Mouse (Mus musculus): ENCODE measurements around the gene Zswim4. TPM values are rescaled to one million over a fixed set of nuclear protein-coding genes. Genes with fewer than 3 reads are reported as not detected.

Gene Zswim4
- 11.8 to 12.1 TPM (median 11.9 TPM) in 3 replicates for total RNA-seq (2017)

DNA sequence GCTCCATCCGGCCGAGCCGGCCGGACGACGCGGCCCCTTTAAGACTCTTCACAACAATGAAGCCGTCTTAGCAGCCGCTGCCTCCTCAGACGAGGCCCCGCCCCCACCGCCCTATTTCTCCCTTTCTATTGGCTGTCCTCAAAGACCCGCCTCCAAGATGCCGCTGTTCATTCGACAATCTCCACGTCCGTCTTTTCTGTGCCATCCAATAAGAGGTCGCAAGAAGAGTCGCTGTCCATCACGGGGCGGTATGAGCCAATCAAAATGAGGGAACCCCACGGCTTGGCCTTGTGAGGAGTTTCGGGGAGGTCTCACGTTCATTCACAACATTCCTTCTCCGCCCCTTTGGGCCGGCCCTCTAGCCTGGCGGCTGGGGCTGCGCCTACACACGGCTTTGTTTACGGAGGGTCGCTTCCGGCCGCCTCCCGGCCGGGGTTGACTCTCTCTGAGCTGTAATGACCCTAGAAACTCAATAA is at the start of gene Zswim4:
Zswim4 (minus strand) TSS at position 58 of the 476 bp plus-strand sequence.
- ATAC-seq (replicated peaks; ENCODE audit: insufficient number of reproducible peaks, low FRiP score, low TSS enrichment, poor library complexity, severe bottlenecking): peak; percentile 97

DNA sequence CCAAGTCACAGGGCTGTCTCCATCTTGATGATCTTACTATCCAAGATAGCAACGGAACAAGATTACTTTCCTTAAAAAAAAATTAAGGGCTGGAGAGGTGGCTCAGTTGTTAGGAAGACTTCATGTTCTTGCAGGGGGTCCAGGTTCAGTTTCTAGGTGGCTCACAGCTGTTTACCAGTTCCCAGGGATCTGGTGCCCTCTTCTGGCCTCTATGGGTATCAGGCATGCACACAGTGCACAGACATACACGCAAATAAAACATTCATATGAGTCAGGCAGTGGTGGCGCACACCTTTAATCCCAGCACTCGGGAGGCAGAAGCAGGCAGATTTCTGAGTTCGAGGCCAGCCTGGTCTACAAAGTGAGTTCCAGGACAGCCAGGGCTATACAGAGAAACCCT is 48.8 kb upstream of the Zswim4 start:
- peak; percentile 76; the same call in 1 of the 2 replicates for ATAC-seq (replicated peaks; ENCODE audit: insufficient number of reproducible peaks, low FRiP score, low TSS enrichment, poor library complexity, severe bottlenecking)

DNA sequence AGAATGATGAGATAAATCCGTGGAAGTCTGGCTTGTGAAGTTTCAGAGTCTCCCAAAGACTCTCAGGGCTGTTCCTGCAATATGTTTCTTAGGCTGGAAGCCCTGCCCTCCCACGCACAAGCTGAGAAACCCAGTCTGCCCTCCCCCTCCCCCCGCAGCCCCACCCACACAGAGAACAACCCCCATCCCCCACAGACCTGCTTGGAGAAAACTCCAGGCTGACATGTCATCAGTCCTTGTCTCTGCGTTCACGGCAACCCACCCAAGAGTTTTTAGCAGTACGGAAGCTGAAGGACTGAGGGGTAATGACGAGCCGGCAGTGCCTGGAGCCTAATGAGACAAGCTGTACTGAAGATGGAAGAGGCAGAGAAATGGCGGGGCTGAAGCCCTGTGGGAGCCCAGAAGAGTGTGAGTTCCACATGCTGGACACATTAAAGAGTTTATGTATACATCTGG is 47.8 kb upstream of the Zswim4 start:
- no peak for ATAC-seq (replicated peaks; ENCODE audit: insufficient number of reproducible peaks, low FRiP score, low TSS enrichment, poor library complexity, severe bottlenecking)

DNA sequence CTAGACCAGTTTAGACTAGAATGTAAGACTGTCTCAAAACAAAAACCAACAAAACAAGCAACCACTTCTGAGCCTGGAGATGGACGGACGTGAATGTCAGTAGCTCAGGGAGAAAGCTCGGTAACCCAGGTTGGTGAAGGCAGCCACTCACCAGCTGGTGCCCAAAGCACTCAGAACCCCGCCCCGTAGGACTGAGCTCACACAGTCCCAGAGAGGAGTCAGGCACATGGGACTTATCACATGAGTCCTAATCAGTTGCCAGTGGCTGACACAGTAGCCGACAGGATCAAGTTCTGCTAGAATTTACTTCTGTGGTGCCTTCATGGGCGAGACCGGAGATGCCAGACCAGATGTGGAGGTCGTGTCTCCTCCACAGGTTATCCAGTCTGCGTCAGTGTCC is 43.9 kb upstream of the Zswim4 start:
- no peak for ATAC-seq (replicated peaks; ENCODE audit: insufficient number of reproducible peaks, low FRiP score, low TSS enrichment, poor library complexity, severe bottlenecking)

DNA sequence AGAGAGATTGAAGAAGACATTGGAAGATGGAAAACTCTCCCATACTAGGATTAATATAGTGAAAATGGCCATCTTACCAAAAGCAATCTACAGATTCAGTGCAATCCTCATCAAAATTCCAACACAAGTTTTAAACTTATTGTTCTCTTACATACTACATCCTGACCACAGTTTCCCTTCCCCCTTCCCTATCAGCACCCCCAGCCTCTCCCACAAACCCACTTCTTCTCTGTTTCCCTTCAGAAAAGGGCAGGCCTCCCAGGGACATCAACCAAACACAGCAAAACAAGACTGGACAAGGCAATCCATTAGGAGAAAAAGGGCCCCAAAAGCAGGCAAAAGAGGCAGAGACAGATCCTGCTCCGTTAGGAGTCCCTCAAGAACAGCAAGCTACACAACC is 39.6 kb upstream of the Zswim4 start:
- no peak for ATAC-seq (replicated peaks; ENCODE audit: insufficient number of reproducible peaks, low FRiP score, low TSS enrichment, poor library complexity, severe bottlenecking)

DNA sequence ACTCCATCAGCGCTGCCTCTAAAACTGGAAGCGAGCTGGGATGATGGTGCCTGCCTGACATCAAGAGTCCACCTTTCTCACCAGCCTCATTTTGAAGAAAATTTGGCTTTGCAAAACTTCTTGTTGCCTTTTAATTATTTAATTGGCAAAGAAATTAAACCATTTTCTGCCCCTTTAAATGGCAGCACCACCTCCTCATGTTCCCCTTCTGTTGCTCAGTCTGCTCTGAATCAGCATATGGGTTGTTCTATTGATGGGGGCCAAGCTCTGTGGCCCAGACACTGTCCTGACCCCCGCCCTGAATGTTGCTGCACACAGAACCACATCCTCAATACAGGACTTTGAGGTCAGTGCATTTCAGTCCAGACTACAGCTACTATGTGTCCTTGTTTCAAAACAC is 37.1 kb upstream of the Zswim4 start:
- ATAC-seq (replicated peaks; ENCODE audit: insufficient number of reproducible peaks, low FRiP score, low TSS enrichment, poor library complexity, severe bottlenecking): no peak

DNA sequence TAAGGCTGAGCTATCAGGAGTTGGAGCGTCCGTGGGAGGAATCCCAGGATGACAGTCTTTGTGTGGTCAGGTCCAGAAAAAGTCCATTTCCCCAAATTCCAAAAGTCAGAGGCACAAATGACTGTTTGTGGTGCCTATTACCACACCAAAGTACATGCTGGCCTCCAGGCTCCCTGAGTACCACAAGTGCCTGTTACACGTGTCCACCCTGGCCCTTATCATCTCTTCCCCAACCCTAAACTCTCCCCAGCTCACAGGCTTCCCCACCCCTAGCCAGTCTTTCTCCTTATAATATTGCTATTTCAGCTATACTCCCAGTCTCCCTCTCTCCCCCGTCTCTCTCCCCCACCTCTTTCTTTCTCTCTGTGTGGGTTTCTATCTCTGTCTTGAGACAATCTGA is 35.4 kb upstream of the Zswim4 start:
- no peak for ATAC-seq (replicated peaks; ENCODE audit: insufficient number of reproducible peaks, low FRiP score, low TSS enrichment, poor library complexity, severe bottlenecking)

DNA sequence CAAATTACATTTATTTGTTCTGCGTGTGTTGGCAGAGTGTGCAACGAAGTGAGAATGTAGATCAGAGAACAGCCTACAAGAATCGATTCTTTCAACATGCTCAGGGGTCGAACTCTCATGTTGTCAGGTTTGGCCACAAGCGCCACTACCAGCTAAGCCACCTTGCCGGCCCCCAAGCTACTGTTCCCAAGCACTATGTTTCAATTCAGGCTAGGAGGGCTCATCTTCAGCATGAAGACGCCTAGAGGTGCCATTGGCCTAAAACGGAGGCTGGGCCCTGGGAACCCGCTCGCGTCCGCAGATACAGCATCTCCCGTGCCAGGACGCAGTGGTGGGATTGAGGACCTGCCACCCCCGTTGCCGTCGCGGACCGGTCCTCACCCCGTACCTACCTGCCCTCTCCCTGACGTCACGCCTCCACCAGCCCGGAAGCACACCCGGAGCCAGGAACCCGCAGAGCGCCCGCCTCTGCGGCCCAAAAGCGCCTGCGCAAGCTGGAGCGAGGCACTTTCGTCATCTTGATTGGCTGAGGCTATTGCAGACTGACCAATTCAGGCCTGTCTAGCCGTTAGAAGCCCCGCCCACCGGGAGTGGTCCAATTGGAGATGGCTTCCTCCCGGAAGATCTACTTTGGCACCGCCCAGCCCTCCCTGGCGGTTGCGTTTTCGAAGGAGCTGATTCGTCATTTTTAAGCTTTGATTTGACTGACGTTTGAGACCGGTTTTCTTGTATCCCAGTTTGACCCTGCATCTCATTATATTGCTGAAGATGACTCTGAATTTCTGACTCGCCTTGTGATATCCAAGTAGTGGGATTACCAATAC is 33.3 kb upstream of the Zswim4 start, which contains the start of gene Ccdc130:
Ccdc130 (minus strand) TSS at position 431 of the 824 bp plus-strand sequence.
- ATAC-seq (replicated peaks; ENCODE audit: insufficient number of reproducible peaks, low FRiP score, low TSS enrichment, poor library complexity, severe bottlenecking): peak; percentile 98

DNA sequence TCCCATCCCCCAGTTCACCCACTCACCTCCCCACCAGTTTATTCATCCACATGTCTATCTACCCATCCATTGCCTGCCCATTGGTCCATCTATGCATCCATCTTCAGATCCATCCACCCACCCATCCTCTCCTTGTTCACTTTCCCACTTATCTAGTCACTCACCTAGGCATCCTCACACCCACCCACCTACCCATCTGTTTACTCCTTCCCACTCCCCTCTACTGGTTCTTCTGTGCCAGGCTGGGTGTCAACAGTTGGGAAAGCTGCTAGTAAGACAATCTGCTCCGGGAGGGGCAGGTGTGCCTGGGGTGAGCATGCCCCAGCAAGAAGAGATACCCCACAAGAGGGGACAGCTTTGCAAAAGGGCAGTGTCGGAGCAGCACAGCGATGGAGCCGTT is 24.2 kb upstream of the Zswim4 start:
- ATAC-seq (replicated peaks; ENCODE audit: insufficient number of reproducible peaks, low FRiP score, low TSS enrichment, poor library complexity, severe bottlenecking): no peak

DNA sequence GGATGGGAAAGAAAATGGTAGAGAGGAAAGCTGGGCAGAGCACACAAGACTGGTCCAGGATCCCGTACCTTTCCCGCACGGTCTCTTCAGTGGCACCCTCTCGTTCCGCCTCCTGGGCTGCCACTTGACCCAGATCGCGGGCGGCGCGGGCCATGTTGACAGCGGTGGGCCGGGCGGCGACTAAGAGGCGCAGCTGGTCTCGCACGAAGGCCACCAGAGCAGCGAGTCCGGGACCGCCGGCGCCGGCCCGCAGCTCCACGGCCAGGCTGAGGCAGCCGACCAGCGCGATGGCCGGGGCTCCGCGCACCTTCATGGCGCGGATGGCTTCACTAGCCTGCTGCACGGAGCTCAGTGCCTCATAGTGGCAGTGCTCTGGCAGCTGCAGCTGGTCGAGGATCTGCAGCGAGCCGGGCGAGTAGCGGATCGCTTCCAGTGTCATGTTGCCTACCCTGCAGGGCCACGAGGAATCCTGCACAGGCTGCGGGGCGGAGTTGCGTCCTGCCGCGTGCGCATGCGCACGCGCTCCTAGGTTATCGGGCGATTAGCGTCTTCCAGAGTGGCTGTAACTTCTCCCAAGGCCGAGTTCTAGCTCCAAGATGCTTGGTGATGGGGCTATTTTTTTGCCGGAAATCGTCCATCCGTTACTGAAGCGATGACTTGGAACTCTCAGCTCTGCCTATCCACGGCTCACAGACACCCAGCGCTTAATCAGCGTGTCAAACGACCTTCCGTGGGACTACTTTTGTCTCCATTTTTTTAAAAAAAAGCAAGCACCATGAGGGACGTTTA is 20.2 kb upstream of the Zswim4 start, which contains the start of gene Mri1:
Mri1 (minus strand) TSS at position 505 of the 789 bp plus-strand sequence.
- peak; percentile 67 for ATAC-seq (replicated peaks; ENCODE audit: insufficient number of reproducible peaks, low FRiP score, low TSS enrichment, poor library complexity, severe bottlenecking)

DNA sequence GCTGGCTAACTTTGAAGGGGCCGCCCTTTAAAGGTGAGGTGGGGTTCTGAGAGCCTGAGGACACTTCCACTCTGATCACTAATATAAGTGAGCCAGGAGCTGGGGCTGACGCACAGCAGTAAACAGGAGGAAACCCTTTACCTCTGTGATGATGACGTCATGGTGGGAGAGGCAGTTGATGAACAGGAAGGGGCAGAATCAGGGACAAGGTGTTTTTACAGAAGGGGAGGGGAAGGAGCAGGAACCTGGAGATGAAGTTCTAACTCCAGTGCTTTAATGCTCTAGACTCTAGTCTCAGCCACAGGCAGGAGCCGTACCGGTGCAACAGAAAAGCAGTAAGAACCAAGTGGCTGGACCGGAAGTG is 19.6 kb upstream of the Zswim4 start:
- no peak; the same call in 1 of the 2 replicates for ATAC-seq (replicated peaks; ENCODE audit: insufficient number of reproducible peaks, low FRiP score, low TSS enrichment, poor library complexity, severe bottlenecking)

DNA sequence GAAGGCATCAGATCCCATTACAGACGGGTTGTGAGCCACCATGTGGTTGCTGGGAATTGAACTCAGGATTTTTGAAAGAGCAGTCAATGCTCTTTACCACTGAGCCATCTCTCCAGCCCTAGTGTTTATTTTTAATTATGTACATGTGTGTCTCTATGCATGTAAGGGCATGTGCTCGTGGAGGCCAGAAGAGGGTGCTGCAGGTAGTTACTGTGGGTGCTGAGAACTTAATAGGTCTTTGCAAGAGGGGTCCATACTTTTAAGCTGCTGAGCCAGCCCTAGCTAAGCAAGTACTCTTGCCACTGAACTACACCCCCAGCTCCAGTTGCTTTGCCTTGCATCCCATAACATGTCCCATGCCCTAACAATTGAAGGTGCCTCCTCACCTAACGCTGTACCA is 19.0 kb upstream of the Zswim4 start:
- no peak for ATAC-seq (replicated peaks; ENCODE audit: insufficient number of reproducible peaks, low FRiP score, low TSS enrichment, poor library complexity, severe bottlenecking)

DNA sequence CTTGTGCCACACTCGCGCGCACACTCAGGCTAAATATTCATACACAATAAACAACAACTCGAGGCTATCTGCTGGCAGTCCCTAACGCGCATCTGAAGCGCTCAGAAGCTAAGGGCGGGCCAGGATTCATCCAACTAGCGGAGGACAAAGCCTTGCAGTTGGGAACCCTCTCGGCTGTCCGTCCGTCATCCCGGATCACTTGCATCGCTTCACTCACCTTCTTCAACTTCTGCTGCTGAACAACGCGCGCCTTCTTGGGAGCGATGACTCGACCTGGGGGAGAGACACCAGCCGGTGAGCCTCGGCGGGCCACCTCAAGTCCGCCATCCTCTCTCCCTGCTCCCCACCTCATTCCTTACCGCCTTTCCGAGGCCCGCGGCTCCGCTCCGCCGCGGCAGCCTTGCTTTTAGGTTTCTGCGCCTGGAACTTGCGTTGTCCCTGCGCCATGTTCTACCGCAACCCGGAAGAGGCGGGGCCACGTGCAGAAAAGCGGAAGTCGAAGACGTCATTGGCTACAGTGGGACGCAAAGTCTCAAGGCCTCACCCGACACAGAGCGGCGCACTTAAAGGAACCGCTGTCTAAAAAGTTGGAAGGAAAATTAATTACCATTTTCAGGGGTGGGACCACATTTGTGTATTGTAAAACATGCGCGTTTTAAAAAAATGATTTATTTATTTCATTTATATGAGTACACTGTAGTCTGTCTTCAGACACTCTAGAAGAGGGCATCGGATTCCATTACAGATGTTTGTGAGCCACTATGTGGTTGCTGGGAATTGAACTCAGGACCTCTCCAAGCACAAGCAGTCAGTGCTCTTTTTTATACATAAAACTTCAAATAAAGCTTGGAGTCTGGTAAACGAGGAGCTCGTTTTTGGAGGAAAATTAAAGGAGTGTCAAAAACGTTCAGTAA is 12.7 kb upstream of the Zswim4 start, which contains the start of gene D8Ertd738e:
D8Ertd738e (minus strand) TSS at position 463 of the 914 bp plus-strand sequence.
- ATAC-seq (replicated peaks; ENCODE audit: insufficient number of reproducible peaks, low FRiP score, low TSS enrichment, poor library complexity, severe bottlenecking): peak; percentile 99

DNA sequence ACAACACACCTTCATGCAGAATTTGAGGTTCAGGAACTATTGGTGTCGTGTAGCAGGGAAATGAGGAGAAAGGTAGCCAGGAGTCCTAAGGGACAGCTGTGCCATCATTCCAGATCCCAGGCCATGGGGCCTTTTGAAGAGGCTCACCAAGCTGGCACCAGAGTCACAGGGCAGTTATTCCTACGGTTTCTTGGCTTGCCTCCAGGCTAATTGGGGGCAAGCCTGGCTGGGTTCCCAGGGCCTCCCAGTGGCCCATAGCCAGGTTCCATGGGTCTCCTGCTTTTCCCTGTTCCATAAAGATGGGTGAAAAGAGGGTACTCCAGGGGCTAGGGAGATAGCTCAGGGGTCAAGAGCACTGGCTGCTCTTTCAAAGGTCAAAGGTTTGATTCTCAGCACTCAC is 5.0 kb upstream of the Zswim4 start:
- ATAC-seq (replicated peaks; ENCODE audit: insufficient number of reproducible peaks, low FRiP score, low TSS enrichment, poor library complexity, severe bottlenecking): no peak

DNA sequence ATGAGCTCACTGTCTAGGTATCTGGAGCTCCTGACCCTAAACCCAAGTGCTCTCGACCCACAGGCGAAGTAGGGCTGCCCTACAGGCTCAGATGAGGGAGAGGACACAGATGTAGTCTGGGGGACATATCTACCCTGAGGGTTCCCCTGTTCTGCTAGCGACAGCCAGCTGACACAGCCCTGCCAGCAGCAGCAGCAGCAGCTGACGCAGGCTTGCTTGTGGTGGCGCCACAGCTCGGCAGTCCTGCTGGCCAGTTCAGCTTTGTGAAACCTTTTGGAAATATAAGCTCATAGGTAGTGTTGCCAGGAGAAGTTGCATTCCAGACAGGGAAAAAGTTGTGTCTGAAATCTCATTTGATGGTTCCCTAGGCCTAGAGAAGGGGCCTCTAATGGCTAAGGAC is 4.3 kb upstream of the Zswim4 start:
- ATAC-seq (replicated peaks; ENCODE audit: insufficient number of reproducible peaks, low FRiP score, low TSS enrichment, poor library complexity, severe bottlenecking): no peak

DNA sequence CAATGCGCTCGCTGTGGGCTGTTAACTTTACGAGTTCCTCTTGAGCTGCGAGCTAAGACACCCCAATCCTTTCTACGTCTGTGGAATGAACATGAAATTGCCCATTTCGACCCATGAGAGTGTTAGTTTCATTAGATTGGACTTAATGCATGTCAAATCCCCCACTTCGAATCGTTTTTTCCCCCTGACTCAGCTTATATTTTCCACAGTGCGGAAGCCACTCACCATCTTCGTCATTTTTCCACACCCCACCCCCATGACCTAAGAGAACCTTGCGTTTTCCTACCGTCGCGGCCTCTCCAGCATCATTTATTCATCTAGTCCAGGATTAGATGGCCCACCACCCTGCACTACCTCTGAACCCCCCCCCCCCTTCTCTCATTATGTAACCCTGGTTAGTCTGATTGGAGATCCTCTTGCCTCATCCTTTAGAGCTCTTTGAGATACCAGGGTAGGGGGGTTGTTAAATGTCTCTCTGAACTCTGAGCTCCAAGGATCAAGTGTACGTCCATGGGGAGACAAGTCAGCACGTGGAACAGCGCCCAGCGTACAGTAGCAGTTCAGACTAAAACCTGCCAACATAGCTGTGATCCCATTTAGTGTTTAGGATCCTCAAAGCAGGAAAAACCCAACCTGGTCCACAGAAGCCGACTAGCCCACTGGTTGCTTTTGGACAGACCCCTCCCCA is 831 bp upstream of the Zswim4 start:
- no peak for ATAC-seq (replicated peaks; ENCODE audit: insufficient number of reproducible peaks, low FRiP score, low TSS enrichment, poor library complexity, severe bottlenecking)

DNA sequence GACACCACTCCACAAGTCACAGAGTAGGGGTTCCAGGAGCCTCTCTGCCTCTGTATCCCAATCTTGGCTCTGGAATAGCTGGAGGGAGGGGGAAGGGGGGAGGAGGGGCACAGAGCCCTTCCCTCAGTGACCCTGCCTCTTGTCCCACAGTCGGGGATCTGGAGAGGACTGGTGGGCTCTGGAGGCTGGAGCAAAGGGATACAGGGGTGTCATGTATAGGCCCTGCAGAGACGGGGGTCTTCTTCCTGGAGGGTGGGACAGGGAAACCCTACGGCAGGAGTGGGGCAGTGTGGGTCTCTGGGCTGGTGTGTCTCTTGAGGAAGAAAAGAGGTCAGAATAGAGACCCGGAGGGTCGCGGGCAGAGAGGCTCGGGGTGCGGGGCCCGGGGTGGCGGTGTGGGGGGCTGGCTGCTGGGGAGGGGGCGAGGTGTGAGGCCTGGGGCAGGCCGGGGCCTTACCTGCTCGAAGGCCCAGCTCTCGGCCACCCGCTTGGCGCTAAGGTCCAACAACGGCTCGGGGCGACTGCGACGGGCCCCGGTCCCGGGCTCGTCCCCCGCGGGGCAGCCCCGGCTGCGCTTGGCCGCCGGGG is 351 bp downstream of the Zswim4 start:
- ATAC-seq (replicated peaks; ENCODE audit: insufficient number of reproducible peaks, low FRiP score, low TSS enrichment, poor library complexity, severe bottlenecking): no peak

All from monocyte, adult 5-6 weeks (primary cell).